Mouse (Mus musculus): ENCODE measurements around the gene Triobp. TPM values are rescaled to one million over a fixed set of nuclear protein-coding genes. Genes with fewer than 3 reads are reported as not detected.

Gene Triobp
- polyA plus RNA-seq, 1 experiment from 2014 or later = 46.5 TPM

Small RNA genes within 50 kb of the gene (microRNA-seq; reads per million reads assigned to microRNA genes)
- 1.3 reads per million for gene Mir6956

Other genes with a start within 250 kb of the Triobp start
- 4.0 and 8.1 TPM in 2 replicates for gene Elfn2, start 229.0 kb upstream of the Triobp start, polyA plus RNA-seq (2014; fragmentation: Nextera tagmentation; extraction: Ambion mirVana)
- 16.7 and 28.0 TPM in 2 replicates for gene Mfng, start 174.2 kb upstream of the Triobp start, polyA plus RNA-seq (2014; fragmentation: Nextera tagmentation; extraction: Ambion mirVana)
- 1.3 and 1.6 TPM in 2 replicates for gene Card10, start 144.7 kb upstream of the Triobp start, polyA plus RNA-seq (2014; fragmentation: Nextera tagmentation; extraction: Ambion mirVana)
- gene Cdc42ep1, start 105.1 kb upstream of the Triobp start, polyA plus RNA-seq (2014; fragmentation: Nextera tagmentation; extraction: Ambion mirVana) = 7.8 and 8.8 TPM in 2 replicates
- gene Lgals2, start 92.2 kb upstream of the Triobp start, polyA plus RNA-seq (2014; fragmentation: Nextera tagmentation; extraction: Ambion mirVana) = not detected in 2 replicates
- 37.3 and 42.0 TPM in 2 replicates for gene Gga1, start 70.5 kb upstream of the Triobp start, polyA plus RNA-seq (2014; fragmentation: Nextera tagmentation; extraction: Ambion mirVana)
- not detected in 2 replicates for gene Gm49510, start 48.1 kb upstream of the Triobp start, polyA plus RNA-seq (2014; fragmentation: Nextera tagmentation; extraction: Ambion mirVana)
- 1.7 and 2.9 TPM in 2 replicates for gene Sh3bp1, start 48.0 kb upstream of the Triobp start, polyA plus RNA-seq (2014; fragmentation: Nextera tagmentation; extraction: Ambion mirVana)
- gene Pdxp, start 33.8 kb upstream of the Triobp start, polyA plus RNA-seq (2014; fragmentation: Nextera tagmentation; extraction: Ambion mirVana) = 111 and 147 TPM in 2 replicates
- 13.8 and 101 TPM in 2 replicates for gene Lgals1, start 21.0 kb upstream of the Triobp start, polyA plus RNA-seq (2014; fragmentation: Nextera tagmentation; extraction: Ambion mirVana)
- gene Nol12, start 12.8 kb upstream of the Triobp start, polyA plus RNA-seq (2014; fragmentation: Nextera tagmentation; extraction: Ambion mirVana) = 61.0 and 70.8 TPM in 2 replicates
- 94.4 and 154 TPM in 2 replicates for gene H1f0, start 80.7 kb downstream of the Triobp start, polyA plus RNA-seq (2014; fragmentation: Nextera tagmentation; extraction: Ambion mirVana)
- not detected in 2 replicates for gene Galr3, start 94.2 kb downstream of the Triobp start, polyA plus RNA-seq (2014; fragmentation: Nextera tagmentation; extraction: Ambion mirVana)
- 50.2 and 52.6 TPM in 2 replicates for gene Ankrd54, start 115.2 kb downstream of the Triobp start, polyA plus RNA-seq (2014; fragmentation: Nextera tagmentation; extraction: Ambion mirVana)
- 141 and 182 TPM in 2 replicates for gene Eif3l, start 127.5 kb downstream of the Triobp start, polyA plus RNA-seq (2014; fragmentation: Nextera tagmentation; extraction: Ambion mirVana)
- gene Micall1, start 161.2 kb downstream of the Triobp start, polyA plus RNA-seq (2014; fragmentation: Nextera tagmentation; extraction: Ambion mirVana) = 11.8 and 11.9 TPM in 2 replicates
- gene Polr2f, start 193.3 kb downstream of the Triobp start, polyA plus RNA-seq (2014; fragmentation: Nextera tagmentation; extraction: Ambion mirVana) = 287 and 355 TPM in 2 replicates
- gene 1700088E04Rik, start 193.5 kb downstream of the Triobp start, polyA plus RNA-seq (2014; fragmentation: Nextera tagmentation; extraction: Ambion mirVana) = 14.0 and 17.3 TPM in 2 replicates
- 1.5 and 2.3 TPM in 2 replicates for gene Sox10, start 217.5 kb downstream of the Triobp start, polyA plus RNA-seq (2014; fragmentation: Nextera tagmentation; extraction: Ambion mirVana)

Measured in midbrain, embryonic 14.5 days (tissue).